Mouse (Mus musculus) embryonic facial prominence, embryonic 13.5 days (tissue): ENCODE results near the gene Tmie. TPM values are rescaled to one million over a fixed set of nuclear protein-coding genes. Genes with fewer than 3 reads are reported as not detected.

Source experiments
- ATAC-seq: fragments of 200-750 bp; cut with Nextera tagmentation; 2 replicates; pipeline ENCODE4 v1.8.0; 2017; ENCODE audit warnings: low read depth; ENCODE audit not compliant: insufficient number of reproducible peaks, insufficient read depth, low FRiP score, low TSS enrichment
- H3K27ac ChIP-seq: fragments of 300-500 bp; sonication (generic); 2 replicates; pipeline ENCODE4 v1.5.1; 2015; ENCODE audit warnings: moderate library complexity, mild to moderate bottlenecking, inconsistent platforms
- H3K27me3 ChIP-seq: fragments of 300-500 bp; sonication (generic); 2 replicates; pipeline ENCODE4 v1.6.1; 2015; ENCODE audit warnings: mild to moderate bottlenecking, inconsistent platforms
- H3K36me3 ChIP-seq: fragments of 300-500 bp; sonication (generic); 2 replicates; pipeline ENCODE4 v1.6.1; 2015; ENCODE audit warnings: mild to moderate bottlenecking, inconsistent platforms
- H3K4me1 ChIP-seq: fragments of 300-500 bp; sonication (generic); 2 replicates; pipeline ENCODE4 v1.6.1; 2015; ENCODE audit warnings: inconsistent platforms
- H3K4me2 ChIP-seq: fragments of 300-500 bp; sonication (generic); 2 replicates; pipeline ENCODE4 v1.6.1; 2015; ENCODE audit warnings: moderate library complexity, mild to moderate bottlenecking, inconsistent platforms
- H3K4me3 ChIP-seq: fragments of 300-500 bp; sonication (generic); 2 replicates; pipeline ENCODE4 v1.5.1; 2015; ENCODE audit warnings: mild to moderate bottlenecking, inconsistent platforms
- H3K9ac ChIP-seq: fragments of 300-500 bp; sonication (generic); 2 replicates; pipeline ENCODE4 v1.6.1; 2015; ENCODE audit warnings: mild to moderate bottlenecking, inconsistent platforms
- H3K9me3 ChIP-seq: fragments of 300-500 bp; sonication (generic); 2 replicates; pipeline ENCODE4 v1.6.1; 2016; ENCODE audit warnings: inconsistent platforms
- WGBS: fragments of 180-500 bp; shearing (Covaris S2); methylation state at CpG from one replicate; pipeline ENCODE4 v1.1.7; 2015; ENCODE audit warnings: mixed read lengths; 5-methylcytosine and 5-hydroxymethylcytosine counted together
- polyA plus RNA-seq: library from polyadenylated mRNA; unstranded; fragments of >200 nt; fragmentation: Nextera tagmentation; extraction: Ambion mirVana; gene quantifications from 2 replicates; pipeline ENCODE4 v1.2.1, GENCODE M21; 2015

Tmie gene
- polyA plus RNA-seq, 1 experiment from 2014 or later: 2.3 TPM

DNA sequence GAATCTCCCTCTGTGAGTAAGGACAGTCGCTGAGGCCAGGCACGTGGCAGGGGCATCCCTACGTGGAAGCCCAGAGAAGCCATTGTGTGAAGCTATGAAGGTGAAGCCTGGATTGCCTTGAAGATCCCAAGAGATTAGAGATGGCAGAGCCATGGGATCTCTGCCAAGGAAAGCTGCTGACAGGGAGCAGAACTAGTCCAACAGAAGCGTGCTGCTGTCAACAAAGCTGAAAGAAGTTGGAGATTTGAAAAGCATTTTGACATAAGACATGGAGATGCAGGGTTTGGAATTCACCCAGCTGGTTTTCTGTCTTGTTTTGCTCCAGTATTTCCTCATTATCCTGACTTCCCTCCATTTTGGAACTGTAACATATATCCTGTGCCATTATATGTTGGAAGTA lies 22.4 kb upstream of the Tmie start:
- WGBS: 83% methylated on average over 4 of the region's 4 CpGs
- Histone ChIP-seq H3K4me3 (no peak overlapping the region), H3K9me3 (no peaks in the 10 kb centered on the region), H3K4me1 (no peaks in the 10 kb centered on the region), H3K27me3 (no peaks in the 10 kb centered on the region; the same call in 1 of the 2 replicates), H3K27ac (no peak overlapping the region), H3K9ac (no peak overlapping the region), H3K36me3 (no peaks in the 10 kb centered on the region), H3K4me2 (no peak overlapping the region)
- ATAC-seq: no peak

DNA sequence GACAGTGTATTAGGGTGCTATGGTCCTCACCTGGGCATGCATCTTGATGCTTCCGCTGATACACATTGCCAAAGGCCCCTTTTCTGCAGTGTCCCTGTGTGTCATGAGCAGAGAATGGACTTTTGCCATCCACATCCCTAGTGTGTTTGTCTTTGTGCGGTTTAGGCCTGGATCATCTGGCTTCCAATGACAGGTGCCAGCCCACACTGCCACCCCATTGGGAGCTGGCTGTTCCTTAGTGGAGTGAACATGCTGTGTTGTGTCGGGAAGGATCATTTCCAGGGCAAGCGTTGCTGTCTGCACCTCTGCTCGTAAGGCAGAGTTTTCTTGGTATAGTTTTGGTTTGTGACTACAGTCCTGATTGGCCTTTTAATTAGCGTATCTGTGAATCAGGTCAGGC lies 21.3 kb upstream of the Tmie start:
- no peaks in the 10 kb centered on the region for H3K9me3 ChIP-seq

GRCm38 (mm10) chr9:110899451-110900008 lies 19.6 kb upstream of the Tmie start:
- 61% methylated on average over 10 of the region's 10 CpGs for WGBS
- H3K9me3 ChIP-seq: no peaks in the 10 kb centered on the region
- H3K4me3 ChIP-seq: no peak overlapping the region
- H3K4me1 ChIP-seq: peaks cover 10% of the 10 kb centered on the region; the same call in 1 of the 2 replicates
- H3K27ac ChIP-seq: no peak overlapping the region
- no peak for ATAC-seq
- no peaks in the 10 kb centered on the region for H3K36me3 ChIP-seq
- no peak overlapping the region for H3K4me2 ChIP-seq
- no peak overlapping the region for H3K9ac ChIP-seq
- no peaks in the 10 kb centered on the region; the same call in 1 of the 2 replicates for H3K27me3 ChIP-seq

More for the DNA sequence above, 21.3 kb upstream of the Tmie start:
- Histone ChIP-seq H3K27me3 (no peaks in the 10 kb centered on the region; the same call in 1 of the 2 replicates), H3K4me1 (peaks cover 7% of the 10 kb centered on the region; the same call in 1 of the 2 replicates), H3K4me3 (no peak overlapping the region), H3K4me2 (no peak overlapping the region), H3K36me3 (no peaks in the 10 kb centered on the region), H3K27ac (no peak overlapping the region), H3K9ac (no peak overlapping the region)
- 79% methylated on average over 6 of the region's 6 CpGs for WGBS
- no peak for ATAC-seq

DNA sequence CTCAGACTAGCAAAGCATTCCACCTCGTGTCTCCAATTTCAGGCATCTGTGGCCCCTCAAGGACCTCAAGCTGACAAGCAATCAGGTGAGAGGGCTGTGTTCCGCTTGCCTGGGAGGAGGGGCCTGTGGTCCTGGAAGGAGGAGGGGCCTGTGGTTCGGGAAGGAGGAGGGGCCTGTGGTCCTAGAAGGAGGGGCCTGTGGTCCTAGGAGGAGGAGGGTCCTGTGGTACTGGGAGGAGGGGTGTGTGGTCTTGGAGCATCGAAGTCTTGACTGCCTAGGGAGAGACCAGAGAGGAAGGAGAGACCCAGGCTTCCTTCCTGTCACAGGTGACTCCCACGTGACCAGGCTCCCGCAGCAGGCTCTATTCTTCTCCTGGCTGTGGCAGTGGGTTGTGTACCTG lies 16.7 kb upstream of the Tmie start:
- no peak overlapping the region for H3K27ac ChIP-seq
- whole genome bisulfite sequencing: 1% methylated on average over 6 of the region's 6 CpGs
- H3K9me3 ChIP-seq: no peaks in the 10 kb centered on the region
- no peak overlapping the region for H3K9ac ChIP-seq
- no peaks in the 10 kb centered on the region; the same call in 1 of the 2 replicates for H3K27me3 ChIP-seq
- peak overlapping the region; percentile 40 for H3K4me2 ChIP-seq
- H3K4me1 ChIP-seq: peaks cover 10% of the 10 kb centered on the region; the same call in 1 of the 2 replicates
- no peaks in the 10 kb centered on the region for H3K36me3 ChIP-seq
- peak; percentile 6; the same call in 1 of the 2 replicates for ATAC-seq
- H3K4me3 ChIP-seq: no peak overlapping the region

GRCm38 (mm10) chr9:110895994-110896393 lies 16.1 kb upstream of the Tmie start:
- 16% methylated on average over 7 of the region's 7 CpGs for WGBS
- H3K4me2 ChIP-seq: peak overlapping the region; percentile 40
- no peak for ATAC-seq
- H3K4me1 ChIP-seq: peaks cover 10% of the 10 kb centered on the region; the same call in 1 of the 2 replicates
- H3K36me3 ChIP-seq: no peaks in the 10 kb centered on the region
- H3K9ac ChIP-seq: no peak overlapping the region
- H3K9me3 ChIP-seq: no peaks in the 10 kb centered on the region
- H3K27me3 ChIP-seq: no peaks in the 10 kb centered on the region; the same call in 1 of the 2 replicates
- no peak overlapping the region for H3K4me3 ChIP-seq
- no peak overlapping the region for H3K27ac ChIP-seq

- Histone ChIP-seq H3K4me2 (no peak overlapping the region), H3K4me3 (no peak overlapping the region), H3K9ac (no peak overlapping the region), H3K27me3 (no peaks in the 10 kb centered on the region; the same call in 1 of the 2 replicates), H3K36me3 (no peaks in the 10 kb centered on the region), H3K4me1 (peaks cover 10% of the 10 kb centered on the region; the same call in 1 of the 2 replicates), H3K27ac (no peak overlapping the region), H3K9me3 (no peaks in the 10 kb centered on the region)
- 52% methylated on average over 5 of the region's 5 CpGs for WGBS
- no peak for ATAC-seq
These were observed 15.6 kb upstream of the Tmie start for GRCm38 (mm10) chr9:110895507-110895906.

DNA sequence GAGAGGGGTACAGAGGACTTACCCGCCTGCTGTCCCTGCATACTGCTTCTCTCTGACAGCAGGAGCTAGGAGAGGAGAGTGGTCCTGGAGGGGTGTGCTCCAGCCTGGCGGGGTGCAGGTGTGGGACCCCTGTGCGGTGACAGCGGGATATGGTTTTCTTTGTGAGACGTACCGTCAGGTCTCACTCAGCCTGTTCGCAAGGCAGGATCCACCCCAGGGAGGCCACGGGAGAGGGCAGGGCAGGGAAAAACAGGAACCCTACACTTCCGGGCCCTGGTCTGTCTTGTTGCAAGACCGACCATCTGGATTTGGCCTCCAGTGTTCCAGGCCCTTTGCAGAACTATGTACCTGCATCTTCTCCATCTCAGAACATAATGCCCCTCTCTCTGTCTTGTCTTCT lies 13.5 kb upstream of the Tmie start:
- no peak overlapping the region for H3K9ac ChIP-seq
- H3K27me3 ChIP-seq: no peaks in the 10 kb centered on the region; the same call in 1 of the 2 replicates
- no peak overlapping the region for H3K4me3 ChIP-seq
- no peaks in the 10 kb centered on the region for H3K9me3 ChIP-seq
- no peaks in the 10 kb centered on the region for H3K36me3 ChIP-seq
- no peak overlapping the region for H3K4me2 ChIP-seq
- H3K27ac ChIP-seq: no peak overlapping the region
- 67% methylated on average over 10 of the region's 10 CpGs for WGBS
- peaks cover 15% of the 10 kb centered on the region; the same call in 1 of the 2 replicates for H3K4me1 ChIP-seq
- no peak for ATAC-seq

GRCm38 (mm10) chr9:110892552-110892951 lies 12.6 kb upstream of the Tmie start:
- no peak for ATAC-seq
- H3K9me3 ChIP-seq: no peaks in the 10 kb centered on the region
- H3K27me3 ChIP-seq: no peaks in the 10 kb centered on the region; the same call in 1 of the 2 replicates
- H3K27ac ChIP-seq: no peak overlapping the region
- 89% methylated on average over 3 of the region's 3 CpGs for WGBS
- peaks cover 15% of the 10 kb centered on the region; the same call in 1 of the 2 replicates for H3K4me1 ChIP-seq
- H3K4me3 ChIP-seq: no peak overlapping the region
- no peak overlapping the region for H3K9ac ChIP-seq
- H3K36me3 ChIP-seq: no peaks in the 10 kb centered on the region
- no peak overlapping the region for H3K4me2 ChIP-seq

GRCm38 (mm10) chr9:110891077-110891828 lies 11.3 kb upstream of the Tmie start:
- no peaks in the 10 kb centered on the region; the same call in 1 of the 2 replicates for H3K27me3 ChIP-seq
- ATAC-seq: no peak
- no peak overlapping the region for H3K4me3 ChIP-seq
- H3K4me1 ChIP-seq: peaks cover 9% of the 10 kb centered on the region; the same call in 1 of the 2 replicates
- H3K36me3 ChIP-seq: no peaks in the 10 kb centered on the region
- no peak overlapping the region for H3K27ac ChIP-seq
- no peaks in the 10 kb centered on the region for H3K9me3 ChIP-seq
- no peak overlapping the region for H3K4me2 ChIP-seq
- H3K9ac ChIP-seq: no peak overlapping the region
- WGBS: 82% methylated on average over 12 of the region's 12 CpGs

- no peaks in the 10 kb centered on the region; the same call in 1 of the 2 replicates for H3K27me3 ChIP-seq
- H3K9ac ChIP-seq: no peak overlapping the region
- no peaks in the 10 kb centered on the region for H3K9me3 ChIP-seq
- 9% methylated on average over 21 of the region's 21 CpGs for WGBS
- no peak overlapping the region for H3K4me2 ChIP-seq
- ATAC-seq: no peak
- H3K4me3 ChIP-seq: no peak overlapping the region
- H3K36me3 ChIP-seq: no peaks in the 10 kb centered on the region
- no peak overlapping the region for H3K27ac ChIP-seq
- peaks cover 5% of the 10 kb centered on the region; the same call in 1 of the 2 replicates for H3K4me1 ChIP-seq
These were observed 10.3 kb upstream of the Tmie start for GRCm38 (mm10) chr9:110890026-110890783.

DNA sequence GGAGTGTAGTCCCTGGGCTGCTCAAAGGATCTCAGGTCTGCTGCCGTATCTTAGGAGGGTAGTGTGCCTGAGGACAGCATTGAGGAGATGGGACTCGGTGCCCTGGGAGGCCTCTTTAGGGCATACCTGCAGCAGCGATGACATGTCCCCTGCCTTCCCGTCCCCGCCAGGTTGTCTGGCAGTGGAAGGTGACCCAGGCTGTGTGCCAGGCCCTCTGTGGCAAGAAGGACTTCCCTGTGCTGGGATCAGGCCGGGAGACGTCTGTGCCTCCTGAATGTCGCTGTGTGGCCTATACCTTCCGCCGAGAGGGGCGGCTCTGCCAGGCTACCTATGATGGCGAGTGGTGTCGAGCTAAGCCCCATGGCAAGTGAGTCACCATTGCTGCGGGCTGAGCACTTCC lies 9.0 kb upstream of the Tmie start:
- Histone ChIP-seq H3K36me3 (no peaks in the 10 kb centered on the region), H3K4me1 (peaks cover 5% of the 10 kb centered on the region; the same call in 1 of the 2 replicates), H3K27ac (no peak overlapping the region), H3K9ac (no peak overlapping the region), H3K27me3 (no peaks in the 10 kb centered on the region), H3K9me3 (no peaks in the 10 kb centered on the region), H3K4me2 (no peak overlapping the region), H3K4me3 (no peak overlapping the region)
- 90% methylated on average over 14 of the region's 14 CpGs for WGBS
- no peak for ATAC-seq
